Mouse (Mus musculus) common myeloid progenitor, adult 5-6 weeks (primary cell): ENCODE results near the gene Ppp2r1b. TPM values are rescaled to one million over a fixed set of nuclear protein-coding genes. Genes with fewer than 3 reads are reported as not detected.
A peak's percentile ranks its signal among the peaks of the same experiment; 100 is the strongest.
"Not testable (repeated sequence)": the region's sequence is repeated elsewhere in the genome, so short reads cannot be mapped to it uniquely, and the experiment has no call there.

Source experiments
- ATAC-seq: replicated peaks from 2 replicates; pipeline ENCODE4 v1.8.0; 2016; ENCODE audit warnings: low read depth, mild to moderate bottlenecking, moderate TSS enrichment, inconsistent platforms; ENCODE audit not compliant: poor library complexity, severe bottlenecking
- total RNA-seq: library from RNA; stranded (forward); fragments of 200-1000, 187-1606 nt; gene quantifications from 2 replicates; pipeline ENCODE4 v1.2.3, GENCODE M21; 2017

Gene Ppp2r1b
- total RNA-seq, result 66.6 and 66.9 TPM in 2 replicates

DNA sequence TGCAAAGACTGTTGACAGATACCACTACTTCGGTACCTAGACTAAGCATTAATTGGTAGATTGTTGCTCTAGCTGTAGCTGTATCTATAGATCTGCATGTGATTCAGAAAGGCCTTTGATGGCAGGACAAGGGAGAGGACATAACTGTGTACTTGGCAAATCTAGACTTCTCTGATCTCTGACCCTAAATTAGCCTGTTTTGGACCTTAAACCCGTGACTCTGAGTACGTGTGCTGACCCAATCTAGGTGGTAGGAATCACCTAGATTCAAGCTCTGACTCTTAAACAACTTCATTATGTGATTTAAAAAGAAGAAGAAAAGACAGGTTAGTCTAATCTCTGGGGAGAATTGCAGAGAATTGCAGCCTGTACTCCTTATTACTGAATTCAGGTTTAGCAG is at the start of gene Ppp2r1b:
Ppp2r1b (plus strand) TSS at position 221 of the 400 bp plus-strand sequence.
- no peak for ATAC-seq

DNA sequence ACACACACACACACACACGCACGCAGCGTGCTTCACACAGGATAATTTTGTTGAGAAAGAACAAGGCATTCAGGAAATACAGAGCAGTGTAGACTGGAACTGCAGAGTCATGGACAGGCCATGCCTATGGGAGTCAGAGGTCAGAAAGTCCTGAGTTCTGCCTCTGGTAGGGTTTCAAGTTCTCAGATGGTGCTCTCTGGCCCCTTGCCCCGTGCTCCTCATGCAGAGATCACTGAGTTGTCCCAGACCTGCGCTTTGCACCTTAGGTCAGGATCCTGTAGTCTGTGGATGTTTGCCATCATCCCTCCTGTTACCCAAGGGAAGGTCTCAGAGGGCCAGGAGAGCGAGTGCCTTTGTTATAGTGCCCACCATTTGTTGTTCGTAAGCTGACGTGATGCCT is 48.3 kb upstream of the Ppp2r1b start:
- no peak for ATAC-seq

DNA sequence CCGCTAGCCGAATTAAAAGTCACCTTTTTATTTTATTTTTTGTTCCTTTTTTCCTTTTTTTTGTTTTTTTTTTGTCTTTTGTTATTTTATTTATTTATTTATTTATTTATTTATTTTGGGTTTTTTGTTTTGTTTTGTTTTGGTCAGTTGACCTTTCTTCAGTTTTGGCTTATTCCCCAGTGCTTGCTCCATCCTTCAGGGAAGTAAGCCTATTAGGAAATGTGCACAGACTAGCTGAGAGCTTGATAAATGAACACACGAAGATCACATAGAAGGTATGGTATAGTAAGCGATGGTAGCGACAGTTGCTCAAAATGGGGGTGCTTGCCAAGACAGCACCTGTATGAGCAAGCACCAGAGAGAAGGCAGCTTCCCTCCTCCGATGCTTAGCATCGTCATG is 47.5 kb upstream of the Ppp2r1b start:
- no peak for ATAC-seq

DNA sequence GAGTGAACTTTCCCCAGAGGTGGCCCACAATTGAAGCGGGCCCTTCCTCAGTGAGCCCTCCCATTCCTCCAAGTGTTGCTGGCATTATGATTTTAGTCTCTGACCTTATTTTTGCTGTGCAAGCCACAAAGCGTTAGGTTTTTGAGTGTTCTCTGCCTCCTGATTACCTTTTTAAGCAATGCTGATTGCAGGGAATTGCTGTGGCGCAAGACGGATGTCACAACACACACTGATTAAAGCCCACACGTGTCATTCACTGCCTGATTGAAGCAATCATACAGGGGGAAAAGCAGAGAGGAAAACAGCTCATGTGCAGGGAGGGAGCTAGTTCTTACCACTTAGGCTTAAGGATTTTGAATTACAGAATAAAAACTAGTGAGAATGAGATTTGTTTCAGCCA is 46.7 kb upstream of the Ppp2r1b start:
- no peak for ATAC-seq

DNA sequence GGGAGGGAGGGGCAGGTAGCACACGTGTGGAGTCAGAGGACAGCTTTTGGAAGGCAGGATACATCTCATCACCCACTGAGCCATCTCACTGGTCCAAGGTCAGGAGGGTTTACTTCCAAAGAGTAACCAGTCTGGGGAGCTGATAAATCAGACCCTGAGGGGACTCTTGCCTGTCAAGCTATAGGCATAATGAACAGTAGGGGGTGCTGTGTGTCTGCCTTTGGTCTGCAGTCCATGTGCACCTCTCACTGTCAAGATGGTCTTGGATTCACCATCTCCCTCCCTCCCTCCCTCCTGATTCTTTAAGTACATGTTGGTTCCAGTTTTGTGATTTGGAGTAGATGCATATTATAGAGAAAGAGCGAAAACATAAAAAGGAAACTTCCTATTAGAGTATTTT is 44.1 kb upstream of the Ppp2r1b start:
- ATAC-seq, result peak; percentile 93

DNA sequence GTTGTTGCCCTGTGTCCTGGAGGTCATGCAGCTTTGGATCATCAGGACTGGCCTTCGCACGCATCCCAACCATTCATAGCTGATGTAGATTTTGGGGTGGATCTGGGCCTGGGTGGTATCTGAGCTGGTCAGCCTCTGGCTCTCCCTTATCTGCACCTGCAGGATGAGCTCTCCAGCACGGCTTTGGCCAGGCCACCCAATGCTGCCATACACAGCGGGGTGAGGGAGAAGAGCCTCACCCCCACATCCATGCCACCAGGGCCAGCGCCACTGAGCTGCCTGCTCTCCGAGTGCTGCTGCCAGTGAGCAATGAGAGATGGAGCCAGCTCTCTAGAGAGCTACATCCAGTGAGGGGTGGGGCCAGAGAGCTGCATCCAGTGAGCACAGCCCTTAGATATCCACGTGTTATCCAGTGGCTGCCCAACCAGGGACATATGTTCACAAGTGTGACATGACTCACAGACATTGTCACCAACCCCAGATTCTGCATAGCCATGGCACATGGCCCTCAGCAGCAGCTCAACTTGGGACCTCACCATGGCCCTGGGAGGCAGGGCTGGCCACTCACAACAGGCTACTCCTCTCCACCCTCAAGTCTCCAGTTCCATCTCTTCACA is 41.9 kb upstream of the Ppp2r1b start:
- no peak; the same call in 1 of the 2 replicates for ATAC-seq

DNA sequence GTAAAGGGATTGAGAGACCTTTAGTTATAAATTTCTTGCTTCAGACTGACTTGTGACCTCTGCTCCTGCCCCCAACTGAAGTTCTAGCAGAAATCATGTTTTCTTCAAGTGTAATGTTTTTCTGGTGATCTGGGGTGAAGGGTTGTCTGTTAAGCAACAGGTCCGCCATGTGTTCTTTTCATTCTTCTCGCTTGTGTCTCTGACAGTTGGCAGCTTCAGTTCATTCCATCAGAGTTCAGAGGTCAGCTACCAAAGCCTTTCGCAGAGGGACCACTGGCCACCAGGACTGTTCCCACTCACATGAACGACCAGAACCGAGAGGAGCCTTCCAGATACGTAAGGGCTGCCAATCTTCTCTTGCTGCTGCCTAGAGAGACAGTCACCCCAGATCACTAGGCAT is 36.6 kb upstream of the Ppp2r1b start:
- no peak for ATAC-seq

DNA sequence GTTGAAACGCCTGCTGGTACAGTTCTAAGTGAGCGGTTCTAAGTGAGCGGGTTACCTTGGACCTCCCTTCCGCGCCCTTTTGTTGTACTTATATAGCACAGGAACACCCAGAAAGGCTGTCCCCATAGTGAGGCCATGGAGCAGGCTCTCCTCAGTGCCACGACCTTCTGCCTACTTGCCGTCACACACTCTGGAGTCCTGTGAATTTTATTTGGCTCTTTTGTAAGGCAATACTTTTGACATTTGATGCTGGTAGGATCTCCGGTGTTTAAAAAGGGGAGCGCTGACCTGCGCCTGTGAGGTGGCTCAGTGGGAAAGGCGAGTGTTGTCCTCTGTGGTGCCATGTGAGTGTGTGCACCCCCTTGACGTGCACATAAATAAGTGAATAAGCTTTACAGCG is 36.0 kb upstream of the Ppp2r1b start:
- no peak for ATAC-seq

DNA sequence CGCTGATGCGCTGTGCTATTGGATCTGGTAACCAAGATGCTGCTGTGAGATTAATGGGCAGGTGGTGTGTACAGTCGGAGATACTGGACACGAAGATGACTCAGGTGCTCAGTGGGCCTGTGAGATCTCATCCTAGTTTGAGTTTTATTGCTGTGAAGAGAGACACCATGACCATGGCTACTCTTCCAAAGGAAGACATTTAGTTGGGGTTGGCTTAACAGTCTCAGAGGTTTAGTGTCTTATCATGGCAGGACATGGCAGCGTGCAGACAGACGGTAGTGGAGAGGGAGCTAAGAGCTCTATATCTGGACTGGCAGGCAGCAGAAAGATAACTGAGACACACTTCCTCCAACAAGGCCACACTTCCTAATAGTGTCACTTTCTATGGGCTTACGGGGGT is 33.9 kb upstream of the Ppp2r1b start:
- peak; percentile 93 for ATAC-seq

DNA sequence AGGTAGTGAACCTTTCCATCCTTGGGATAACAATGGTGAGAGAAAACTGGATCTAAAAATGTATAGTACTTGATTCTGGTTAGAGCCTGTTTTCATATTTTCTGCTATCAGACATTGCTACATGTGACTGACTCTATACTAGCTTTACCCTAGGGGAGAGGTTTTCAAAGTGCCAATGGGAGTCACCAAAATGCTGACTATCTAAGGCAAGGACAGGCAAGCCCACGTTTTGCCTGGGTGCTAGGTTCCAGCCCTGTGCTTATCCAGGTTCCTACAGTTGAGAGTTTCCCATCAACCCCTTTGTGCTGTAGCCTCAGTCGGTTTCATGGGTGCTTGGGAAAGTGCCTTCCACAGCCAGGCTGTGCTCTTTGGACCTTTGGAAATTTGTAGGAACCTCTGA is 33.4 kb upstream of the Ppp2r1b start:
- 0 out of 2 replicates have a peak, but pooled peaks have one; percentile 7 for ATAC-seq

DNA sequence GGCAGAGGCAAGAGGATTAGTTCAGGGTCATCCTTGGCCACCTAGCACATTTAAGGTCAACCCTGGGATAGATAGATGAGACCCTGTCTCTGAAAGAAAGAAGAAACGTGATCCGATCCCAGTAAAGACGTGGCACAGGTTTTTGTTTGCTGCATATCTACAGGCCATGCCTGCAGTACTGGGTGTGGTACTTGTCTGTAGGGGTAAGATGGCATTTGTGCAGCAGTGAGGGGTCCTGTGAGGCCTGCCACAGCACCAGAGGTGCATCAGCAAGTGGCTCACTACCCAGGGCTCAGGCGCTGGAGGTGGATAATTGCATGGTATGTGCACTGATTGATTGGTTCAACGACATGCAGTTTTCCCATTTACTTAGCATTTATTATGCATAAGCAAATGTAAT is 31.3 kb upstream of the Ppp2r1b start:
- no peak for ATAC-seq

DNA sequence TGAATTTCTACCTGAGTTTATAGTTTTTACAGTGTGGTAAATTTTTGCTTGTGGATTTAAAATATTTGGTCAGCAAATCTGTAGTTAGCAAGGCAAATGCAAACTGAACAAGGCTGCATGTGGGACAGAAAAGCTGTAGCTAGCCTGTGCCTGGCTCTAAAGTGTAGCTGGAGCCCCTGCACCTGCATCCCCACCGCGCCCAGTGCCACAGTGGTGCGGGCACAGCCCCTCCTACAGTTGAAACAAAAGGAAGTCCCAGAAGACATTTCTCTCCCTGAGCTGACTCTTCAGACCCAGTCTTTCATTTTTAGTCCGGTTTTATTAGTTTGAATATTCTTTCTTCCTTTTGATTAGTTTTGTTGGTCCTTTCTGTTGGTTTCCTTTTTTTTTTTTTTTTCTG is 29.4 kb upstream of the Ppp2r1b start:
- no peak for ATAC-seq

DNA sequence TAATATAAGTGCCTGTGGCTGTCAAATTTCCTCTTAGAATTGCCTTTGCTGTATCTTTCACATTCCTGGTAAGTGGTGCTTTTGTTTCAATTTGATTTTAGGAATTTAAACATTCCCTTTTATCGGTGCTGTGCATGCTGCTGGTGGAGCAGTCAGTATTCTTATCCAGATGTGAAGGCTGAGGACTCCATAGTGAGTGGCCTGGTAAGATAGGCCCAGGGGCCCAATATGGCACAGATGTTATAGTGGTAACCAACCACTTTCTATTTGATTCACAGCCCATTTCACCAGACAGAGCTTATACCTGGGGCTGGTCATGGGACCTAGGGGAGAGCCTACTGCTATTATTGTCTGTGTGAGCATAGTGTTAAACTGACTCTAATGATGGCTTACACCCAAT is 28.6 kb upstream of the Ppp2r1b start:
- ATAC-seq, result no peak

DNA sequence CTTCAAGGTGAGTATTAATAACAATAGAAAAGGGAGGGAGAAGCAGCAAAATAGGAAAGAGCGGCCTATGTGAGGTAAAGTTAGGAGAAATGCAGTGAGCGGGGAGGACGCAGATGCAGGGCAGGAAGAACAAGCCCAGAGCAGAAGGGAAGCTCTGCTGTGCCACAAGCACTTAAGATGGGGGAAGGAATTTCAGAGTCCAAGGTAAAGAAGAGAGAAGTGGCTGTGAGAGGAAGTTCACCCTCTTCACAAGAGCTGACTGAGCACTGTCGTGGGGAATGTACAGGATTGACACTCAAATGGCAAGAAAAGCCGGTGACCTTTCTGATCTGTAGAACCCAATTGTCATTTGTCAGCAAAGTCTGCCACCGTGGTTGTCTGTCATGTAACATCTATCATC is 27.1 kb upstream of the Ppp2r1b start:
- ATAC-seq, result peak; percentile 47; the same call in 1 of the 2 replicates

DNA sequence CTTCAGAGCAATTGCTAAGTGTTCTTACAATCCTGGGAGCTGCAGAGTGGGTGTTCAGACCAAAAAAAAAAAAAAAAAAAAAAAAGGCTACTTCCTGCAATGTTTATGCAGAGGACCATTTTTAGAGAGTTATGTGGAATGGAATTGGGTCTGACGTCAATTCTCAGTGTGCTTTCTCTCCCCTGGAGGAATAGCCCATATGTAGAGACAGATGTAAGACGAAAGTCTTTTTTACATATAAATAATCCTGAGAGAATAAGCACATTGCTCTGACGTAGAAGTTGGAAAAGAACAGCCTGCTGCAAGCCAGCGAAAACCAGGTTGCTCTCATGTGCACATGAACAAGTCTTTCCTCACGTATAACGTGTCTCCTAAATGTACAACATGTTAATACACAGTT is 25.4 kb upstream of the Ppp2r1b start:
- no peak for ATAC-seq

DNA sequence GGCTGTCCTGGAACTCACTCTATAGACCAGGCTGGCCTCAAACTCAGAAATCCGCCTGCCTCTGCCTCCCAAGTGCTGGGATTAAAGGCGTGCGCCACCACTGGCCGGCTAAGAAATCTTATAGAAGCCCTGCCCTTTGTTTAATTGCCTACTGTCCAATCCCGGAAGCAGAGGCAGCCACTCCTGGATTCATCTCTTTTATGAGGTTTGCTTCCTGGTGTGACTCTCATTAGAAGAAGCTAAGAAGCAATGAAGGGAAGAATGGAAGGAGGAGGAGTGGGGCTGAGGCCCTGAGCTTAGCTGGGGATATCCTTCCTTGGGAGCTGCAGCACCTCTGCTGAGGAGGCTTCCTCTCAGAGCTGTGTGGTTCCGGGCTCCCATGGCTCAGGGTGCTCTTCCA is 23.4 kb upstream of the Ppp2r1b start:
- no peak for ATAC-seq

DNA sequence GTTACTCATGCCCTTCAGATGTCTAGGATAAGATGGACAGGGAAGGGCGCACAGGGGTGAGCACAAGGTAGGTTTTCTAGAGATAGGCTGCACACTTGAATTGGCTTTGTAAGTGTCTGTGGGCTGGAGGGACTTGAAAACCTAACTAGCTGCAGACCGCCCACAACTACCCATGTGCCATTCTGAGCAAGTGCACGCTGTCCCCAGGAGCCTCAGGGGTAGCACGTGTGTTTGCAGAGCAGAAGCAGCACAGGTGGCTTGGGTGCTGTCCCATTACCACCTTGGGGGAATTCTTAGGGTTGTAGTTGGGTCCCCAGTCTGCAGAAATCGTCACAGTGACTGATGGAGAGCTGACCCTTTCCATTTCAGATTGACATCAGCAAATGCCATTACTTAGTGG is 22.9 kb upstream of the Ppp2r1b start:
- no peak for ATAC-seq

DNA sequence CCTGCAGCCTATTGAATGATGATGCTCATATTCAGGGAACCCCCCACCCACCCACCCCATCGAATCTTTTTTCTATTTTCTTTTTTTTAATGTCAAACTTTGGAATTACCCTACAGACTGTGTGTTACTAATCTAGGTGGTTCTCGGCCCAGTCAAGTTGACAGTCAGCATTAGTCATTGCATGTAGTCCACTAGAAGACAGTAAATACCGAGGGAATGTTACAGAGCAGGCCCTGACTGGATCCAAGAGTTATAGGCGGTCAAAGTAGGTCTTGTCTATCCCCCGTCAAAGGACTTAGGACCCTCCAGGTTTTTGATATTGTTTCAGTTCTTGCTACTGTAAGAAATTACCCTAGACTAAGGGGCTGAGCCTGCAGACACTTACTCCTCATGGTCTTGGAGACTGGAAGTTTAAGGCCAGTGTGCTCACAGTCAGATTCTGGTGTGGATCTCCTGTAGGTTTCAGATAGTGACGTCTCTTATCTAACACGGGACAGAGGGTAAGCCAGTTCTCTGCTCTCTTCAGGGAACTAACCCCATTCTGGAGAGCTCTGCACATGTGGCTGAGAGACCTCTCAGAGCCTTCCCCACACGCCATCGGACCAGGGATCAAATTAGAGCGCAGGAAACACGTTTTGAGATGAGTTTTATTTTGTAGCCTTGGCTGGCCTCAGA is 21.2 kb upstream of the Ppp2r1b start:
- ATAC-seq, result peak; percentile 84

DNA sequence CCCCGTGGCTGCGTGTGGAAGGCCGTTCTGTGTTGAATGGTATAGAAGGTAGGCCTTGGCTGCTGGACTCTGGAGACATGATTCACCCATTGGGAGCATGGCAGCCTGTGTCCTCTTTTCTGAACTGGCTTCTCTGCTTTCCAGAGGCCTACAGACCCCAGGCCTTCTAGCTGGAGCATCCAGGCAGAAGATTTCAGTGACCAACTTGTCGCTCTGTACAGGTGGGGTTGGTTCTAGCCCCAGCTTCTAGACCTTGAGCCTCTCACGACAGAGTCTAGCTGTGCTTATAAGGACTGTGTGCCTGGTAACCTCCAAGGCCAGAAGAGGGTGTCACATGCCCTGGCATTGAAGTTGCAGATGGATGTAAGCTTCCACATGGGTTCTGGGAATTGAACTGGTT is 13.6 kb upstream of the Ppp2r1b start:
- ATAC-seq, result no peak

DNA sequence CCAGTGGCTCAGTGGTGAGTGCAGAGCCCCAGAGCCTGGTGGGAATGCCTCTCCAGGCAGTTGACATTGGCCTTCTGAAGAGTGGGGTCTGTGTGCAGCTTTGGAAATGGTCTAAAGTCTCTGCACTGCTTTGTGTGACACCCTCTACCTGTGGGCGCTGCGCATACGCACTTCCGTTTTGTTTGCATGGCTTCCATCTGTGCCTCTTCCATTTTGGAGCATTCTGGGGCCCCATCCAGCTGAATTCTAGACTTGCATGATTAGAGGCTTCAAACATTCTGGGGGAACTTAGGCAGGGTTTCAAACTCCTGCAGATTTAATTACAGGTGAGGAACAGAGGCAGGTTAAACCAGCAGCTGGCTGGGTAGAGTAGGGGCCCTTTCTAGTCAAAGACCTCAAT is 12.9 kb upstream of the Ppp2r1b start:
- no peak for ATAC-seq

DNA sequence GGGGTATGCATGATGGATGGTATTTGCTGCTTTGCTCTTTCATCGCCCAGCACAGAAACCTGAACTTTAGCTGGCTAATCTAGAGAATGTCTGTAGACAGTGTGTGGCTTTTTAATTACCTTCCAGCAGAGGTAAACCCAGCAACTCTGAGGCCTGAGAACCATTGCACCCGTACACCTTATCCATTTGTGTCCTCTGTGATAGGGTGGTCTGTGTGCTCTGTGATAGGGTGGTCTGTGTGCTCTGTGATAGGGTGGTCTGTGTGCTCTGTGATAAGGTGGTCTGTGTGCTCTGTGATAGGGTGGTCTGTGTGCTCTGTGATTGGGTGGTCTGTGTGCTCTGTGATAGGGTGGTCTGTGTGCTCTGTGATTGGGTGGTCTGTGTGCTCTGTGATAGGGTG is 12.5 kb upstream of the Ppp2r1b start:
- not testable (repeated sequence) for ATAC-seq

DNA sequence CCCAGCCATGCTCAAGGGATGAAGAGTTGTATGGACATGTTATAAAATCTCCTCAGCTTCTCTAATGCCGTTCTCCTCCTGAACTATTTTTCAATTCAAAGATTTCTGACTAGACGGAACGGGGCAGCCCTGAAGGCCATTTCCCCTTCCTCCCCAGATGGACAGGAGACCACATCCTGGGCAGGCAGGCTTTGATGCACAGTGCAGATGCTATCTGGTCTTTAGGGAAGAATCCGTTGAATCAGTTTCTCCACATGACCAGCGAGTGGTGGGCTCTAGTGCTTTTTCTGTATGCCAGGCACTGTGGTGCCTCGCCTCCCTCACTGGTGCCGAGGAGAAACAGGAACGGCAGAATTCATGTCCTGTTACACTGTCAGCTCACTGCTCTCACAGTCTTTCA is 11.3 kb upstream of the Ppp2r1b start:
- peak; percentile 71 for ATAC-seq
